Mouse (Mus musculus) erythroblast, adult 5-6 weeks (primary cell): ENCODE results near the gene Zfp612. TPM values are rescaled to one million over a fixed set of nuclear protein-coding genes. Genes with fewer than 3 reads are reported as not detected.

Experiments
- ATAC-seq: replicated peaks from 2 replicates; pipeline ENCODE4 v1.8.0; 2016; ENCODE audit warnings: moderate number of reproducible peaks, mild to moderate bottlenecking, moderate TSS enrichment, inconsistent platforms; ENCODE audit not compliant: poor library complexity, low FRiP score, severe bottlenecking
- total RNA-seq, 2 experiments: library from RNA; stranded (forward) in 1 of 2; stranded (reverse) in 1 of 2; fragments of 150-400 nt in 1 of 2; fragments of 200-764, 138-1000 nt in 1 of 2; gene quantifications; 2 replicates each; pipeline versions ENCODE4 v1.2.3 to v1.2.4; 2015 to 2017; ENCODE audit warnings: low replicate concordance in 2 of 2

The Zfp612 gene
- total RNA-seq, 2 experiments from 2014 or later: not detected

DNA sequence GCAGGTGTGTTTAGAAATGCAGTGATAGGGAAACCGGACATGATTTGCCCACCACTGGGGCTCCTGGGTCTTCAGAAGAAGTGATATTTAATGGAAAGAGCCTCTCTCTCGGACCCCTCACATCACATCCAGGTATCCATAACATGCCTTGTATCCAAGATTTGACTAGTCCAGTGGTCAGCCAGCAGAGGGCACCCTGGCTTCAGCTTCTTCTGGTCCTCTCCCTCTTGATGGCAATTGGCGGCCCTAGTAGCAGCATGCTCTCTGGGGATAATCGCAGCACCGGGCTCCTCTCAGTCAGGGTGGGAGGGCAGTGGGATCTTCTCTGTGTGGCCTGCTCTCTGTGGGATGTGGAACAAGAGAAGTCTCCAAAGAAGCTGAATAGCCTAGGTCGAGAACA, 40.2 kb downstream of the Zfp612 start:
- ATAC-seq: no peak

DNA sequence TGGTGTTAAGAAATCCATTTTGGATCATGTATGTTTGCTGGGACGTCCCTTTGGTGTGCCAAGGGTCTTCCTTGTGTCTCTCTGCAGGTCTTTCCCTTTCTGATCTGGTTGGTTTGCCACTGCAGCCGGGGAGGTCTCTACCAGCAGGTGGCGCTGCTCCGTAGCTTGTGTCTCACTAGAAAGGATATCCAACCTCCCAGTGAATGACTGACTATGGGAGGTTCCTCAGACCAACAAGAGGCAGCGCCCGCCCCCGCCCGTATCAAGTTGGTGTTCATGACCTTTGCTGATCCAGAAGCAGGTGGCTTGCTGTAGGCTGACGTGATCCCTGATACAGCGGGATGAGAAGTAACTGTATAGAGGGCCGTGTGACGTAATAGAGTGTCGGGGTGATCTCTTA, 51.0 kb downstream of the Zfp612 start:
- no peak for ATAC-seq

DNA sequence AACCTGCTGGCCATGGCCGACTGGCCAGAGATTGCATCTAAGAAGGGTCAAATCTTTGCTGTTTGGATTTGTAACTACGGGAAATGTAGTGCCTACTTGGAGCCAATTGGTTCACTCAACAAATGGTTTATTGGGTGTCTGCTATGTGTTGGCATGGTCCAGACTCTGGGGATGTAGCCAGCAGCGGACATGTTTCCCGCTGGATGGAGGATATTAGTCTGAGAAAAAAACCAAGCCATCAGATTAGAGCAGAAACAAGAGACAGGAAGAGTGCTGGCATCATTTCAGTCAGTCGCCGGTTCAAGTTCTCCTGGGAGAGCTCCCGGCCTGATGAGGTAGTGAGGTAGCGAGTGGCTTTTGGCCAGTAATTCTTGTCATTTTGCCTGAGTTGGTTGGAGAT, 54.7 kb downstream of the Zfp612 start:
- no peak for ATAC-seq

DNA sequence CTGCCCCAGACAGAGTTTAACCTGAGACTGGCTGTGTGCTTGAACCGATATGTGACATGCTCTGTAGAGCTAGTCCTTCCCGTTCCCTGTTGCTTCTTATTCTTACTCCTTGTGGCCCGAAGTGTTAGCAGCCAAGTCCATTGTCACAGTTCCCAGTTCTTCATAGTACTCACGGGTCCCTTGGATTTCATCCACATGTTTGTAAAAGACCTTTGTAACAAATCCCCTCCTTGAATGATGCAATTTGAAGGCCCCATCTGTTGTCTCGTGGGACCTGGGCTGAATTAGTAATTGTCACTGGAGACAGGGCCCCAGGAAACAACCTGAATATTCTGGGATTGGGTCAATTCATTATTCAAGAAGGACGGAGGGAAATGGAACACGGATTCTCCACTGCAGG, 56.0 kb downstream of the Zfp612 start:
- no peak for ATAC-seq

DNA sequence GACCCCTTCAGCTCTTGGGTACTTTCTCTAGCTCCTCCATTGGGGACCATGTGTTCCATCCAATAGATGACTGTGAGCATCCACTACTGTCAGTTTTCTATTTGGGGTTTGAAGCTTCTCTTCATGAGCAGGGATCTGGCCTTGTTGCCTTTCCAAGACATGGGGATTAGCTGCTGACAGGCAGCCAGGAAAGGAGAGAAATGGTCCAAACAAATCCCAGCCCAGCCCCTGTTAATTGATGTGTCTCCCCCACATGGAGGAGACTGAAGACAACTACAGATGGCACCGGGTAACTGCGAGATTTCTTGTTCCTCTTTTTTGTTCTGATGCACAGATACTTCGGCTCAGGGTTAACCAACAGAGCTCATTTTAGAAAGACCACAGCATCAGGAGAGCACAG, 60.6 kb downstream of the Zfp612 start:
- no peak for ATAC-seq

DNA sequence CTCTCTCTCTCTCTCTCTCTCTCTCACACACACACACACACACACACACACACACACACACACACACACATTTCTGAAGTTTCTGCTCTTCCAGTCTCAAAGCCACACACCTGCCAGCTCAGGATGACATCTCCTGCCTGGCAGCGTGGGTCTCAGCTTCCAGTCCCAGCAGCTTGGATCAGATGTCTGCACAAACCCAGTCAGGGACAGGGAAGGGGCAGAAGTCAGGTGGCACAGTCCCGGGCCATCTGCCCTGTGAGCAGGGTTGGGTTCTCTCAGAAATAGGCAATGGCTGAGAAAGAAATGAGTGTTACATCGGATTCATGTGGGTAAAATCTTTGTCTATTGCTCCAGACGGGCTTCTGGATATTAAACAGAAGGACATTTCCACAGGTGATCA, 61.2 kb downstream of the Zfp612 start:
- ATAC-seq: no peak

Other genes starting within 250 kb of the Zfp612 start
- 32.1 and 41.6 TPM in 2 replicates for gene Phlpp2, start 211.2 kb upstream of the Zfp612 start, total RNA-seq (2015; ENCODE audit: low replicate concordance)
- gene Phlpp2, start 211.2 kb upstream of the Zfp612 start, total RNA-seq (2017; ENCODE audit: low replicate concordance): 63.2 and 70.5 TPM in 2 replicates
- gene Marveld3, start 117.5 kb upstream of the Zfp612 start, total RNA-seq (2015; ENCODE audit: low replicate concordance): not detected in 2 replicates
- gene Marveld3, start 117.5 kb upstream of the Zfp612 start, total RNA-seq (2017; ENCODE audit: low replicate concordance): not detected in 2 replicates
- gene Tat, start 89.3 kb upstream of the Zfp612 start, total RNA-seq (2015; ENCODE audit: low replicate concordance): not detected in 2 replicates
- gene Tat, start 89.3 kb upstream of the Zfp612 start, total RNA-seq (2017; ENCODE audit: low replicate concordance): not detected in 2 replicates
- not detected in 2 replicates for gene Chst4, start 40.0 kb upstream of the Zfp612 start, total RNA-seq (2015; ENCODE audit: low replicate concordance)
- not detected in 2 replicates for gene Chst4, start 40.0 kb upstream of the Zfp612 start, total RNA-seq (2017; ENCODE audit: low replicate concordance)
- not detected in 2 replicates for gene Gm21964, start 21.5 kb downstream of the Zfp612 start, total RNA-seq (2015; ENCODE audit: low replicate concordance)
- gene Gm21964, start 21.5 kb downstream of the Zfp612 start, total RNA-seq (2017; ENCODE audit: low replicate concordance): not detected in 2 replicates
- not detected in 2 replicates for gene Gm17720, start 23.0 kb downstream of the Zfp612 start, total RNA-seq (2015; ENCODE audit: low replicate concordance)
- not detected in 2 replicates for gene Gm17720, start 23.0 kb downstream of the Zfp612 start, total RNA-seq (2017; ENCODE audit: low replicate concordance)
- gene Calb2, start 88.5 kb downstream of the Zfp612 start, total RNA-seq (2015; ENCODE audit: low replicate concordance): not detected in 2 replicates
- not detected in 2 replicates for gene Calb2, start 88.5 kb downstream of the Zfp612 start, total RNA-seq (2017; ENCODE audit: low replicate concordance)
- gene Cmtr2, start 135.9 kb downstream of the Zfp612 start, total RNA-seq (2015; ENCODE audit: low replicate concordance): 2.9 and 3.5 TPM in 2 replicates
- 2.0 and 2.2 TPM in 2 replicates for gene Cmtr2, start 135.9 kb downstream of the Zfp612 start, total RNA-seq (2017; ENCODE audit: low replicate concordance)
- 0.19 TPM in 1 of 2 replicates, not detected in the other for gene Hydin, start 187.2 kb downstream of the Zfp612 start, total RNA-seq (2015; ENCODE audit: low replicate concordance)
- gene Hydin, start 187.2 kb downstream of the Zfp612 start, total RNA-seq (2017; ENCODE audit: low replicate concordance): 0.09 TPM in 1 of 2 replicates, not detected in the other